Mouse (Mus musculus) stomach, embryonic 15.5 days (tissue): ENCODE data around the gene Ms4a10. TPM values are rescaled to one million over a fixed set of nuclear protein-coding genes. Genes with fewer than 3 reads are reported as not detected.

Experiments used
- polyA plus RNA-seq: library from polyadenylated mRNA; unstranded; fragments of >200 nt; fragmentation: Nextera tagmentation; extraction: Ambion mirVana; gene quantifications from 2 replicates; pipeline ENCODE4 v1.2.1, GENCODE M21; 2015

Gene Ms4a10
- polyA plus RNA-seq, 1 experiment from 2014 or later, result 7.0 TPM

Other genes starting within 250 kb of the Ms4a10 start
- 0.85 and 1.9 TPM in 2 replicates for gene Cd5, start 235.7 kb downstream of the Ms4a10 start, polyA plus RNA-seq
- 0.48 and 1.0 TPM in 2 replicates for gene Cd6, start 144.6 kb downstream of the Ms4a10 start, polyA plus RNA-seq
- gene Slc15a3, start 134.9 kb downstream of the Ms4a10 start, polyA plus RNA-seq, result 0.45 and 0.49 TPM in 2 replicates
- 59.9 and 65.6 TPM in 2 replicates for gene Tmem132a, start 104.7 kb downstream of the Ms4a10 start, polyA plus RNA-seq
- gene Tmem109, start 92.7 kb downstream of the Ms4a10 start, polyA plus RNA-seq, result 112 and 118 TPM in 2 replicates
- gene Prpf19, start 79.4 kb downstream of the Ms4a10 start, polyA plus RNA-seq, result 37.9 and 42.6 TPM in 2 replicates
- gene Zp1, start 54.0 kb downstream of the Ms4a10 start, polyA plus RNA-seq, result not detected in 2 replicates
- gene Ptgdr2, start 37.5 kb downstream of the Ms4a10 start, polyA plus RNA-seq, result 0.08 TPM in 1 of 2 replicates, not detected in the other
- gene Ccdc86, start 25.4 kb downstream of the Ms4a10 start, polyA plus RNA-seq, result 26.1 and 27.9 TPM in 2 replicates
- gene Ms4a15, start 18.6 kb upstream of the Ms4a10 start, polyA plus RNA-seq, result 0.10 TPM in 1 of 2 replicates, not detected in the other
- 5.9 and 10.6 TPM in 2 replicates for gene Ms4a18, start 43.4 kb upstream of the Ms4a10 start, polyA plus RNA-seq
- gene Ms4a8a, start 106.4 kb upstream of the Ms4a10 start, polyA plus RNA-seq, result 7.7 and 11.1 TPM in 2 replicates
- not detected in 2 replicates for gene 1700017D01Rik, start 156.2 kb upstream of the Ms4a10 start, polyA plus RNA-seq
- gene 1700025F22Rik, start 190.7 kb upstream of the Ms4a10 start, polyA plus RNA-seq, result not detected in 2 replicates
- gene Ms4a13, start 222.1 kb upstream of the Ms4a10 start, polyA plus RNA-seq, result not detected in 2 replicates